Mouse (Mus musculus) retina, postnatal 7 days (tissue): ENCODE measurements at regions not wholly inside any gene's neighbourhood (a gene's known extent, or its start where the extent isn't known, plus 50 kb on each side); places are given as distances from the start of the nearest gene placed in this dataset.

Experiments
- DNase-seq: peaks from one replicate; pipeline ENCODE4 v3.0.0-alpha.2; 2012; ENCODE audit warnings: low read depth, low spot score

DNA sequence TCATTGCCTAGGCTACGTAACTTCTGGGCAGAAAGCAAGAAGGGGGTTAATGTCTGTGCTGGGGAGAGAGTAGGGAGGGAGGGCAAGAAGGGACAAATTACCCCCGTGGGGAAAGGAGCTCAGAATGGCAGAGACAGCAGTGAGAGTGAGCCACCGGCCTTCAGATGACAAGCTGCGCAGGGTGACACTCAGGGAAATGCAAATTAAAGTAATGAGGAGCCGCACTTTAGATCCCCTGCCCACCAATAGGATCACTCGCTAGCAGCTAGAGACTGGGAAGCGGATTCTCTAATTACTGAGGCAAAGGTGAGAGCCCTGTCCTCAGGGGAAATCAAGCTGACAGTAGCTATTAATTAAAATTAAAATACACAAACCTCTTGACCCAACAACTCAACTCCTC, 202.5 kb downstream of the Arhgef10l start:
- no peak for DNase-seq

DNA sequence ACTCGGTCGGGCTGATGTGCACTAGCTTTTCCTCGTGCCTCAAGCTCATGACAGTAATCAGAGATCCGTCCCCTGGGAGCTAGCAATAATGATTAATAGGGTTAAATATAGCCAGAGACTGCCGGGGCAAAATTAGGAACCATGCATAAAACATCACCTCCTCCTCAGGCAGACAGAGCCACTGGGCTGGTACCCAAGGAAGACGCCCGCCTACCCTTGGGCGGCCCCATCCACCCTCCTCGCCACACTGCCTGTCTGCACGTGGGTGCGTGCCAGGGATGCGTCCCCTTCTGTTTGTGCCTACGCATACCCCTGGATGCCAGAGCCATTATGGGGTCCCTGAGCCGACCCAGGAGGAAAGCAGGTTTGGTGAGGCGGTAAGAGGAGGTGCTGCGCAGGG, 204.5 kb downstream of the Arhgef10l start:
- DNase-seq = no peak

DNA sequence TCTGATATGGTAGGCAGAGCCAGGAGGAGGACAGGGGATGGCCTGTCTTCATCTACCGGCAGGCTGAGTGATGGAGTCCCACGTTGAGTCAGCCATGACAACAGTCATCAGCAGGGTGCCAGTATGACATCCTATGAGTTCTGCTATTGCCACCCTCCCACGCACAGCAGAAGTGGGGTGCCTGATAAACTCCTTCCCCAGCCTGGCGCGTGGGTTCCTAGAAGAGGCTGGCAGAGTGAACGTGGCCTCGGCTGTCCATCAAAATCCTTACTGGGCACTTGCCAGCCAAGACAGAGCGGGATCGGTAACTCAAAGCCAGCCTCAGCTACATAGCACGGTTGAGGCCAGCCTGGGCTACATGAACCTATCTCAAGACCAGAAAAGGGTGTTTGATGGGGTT, 202.5 kb upstream of the Igsf21 start:
- no peak for DNase-seq

DNA sequence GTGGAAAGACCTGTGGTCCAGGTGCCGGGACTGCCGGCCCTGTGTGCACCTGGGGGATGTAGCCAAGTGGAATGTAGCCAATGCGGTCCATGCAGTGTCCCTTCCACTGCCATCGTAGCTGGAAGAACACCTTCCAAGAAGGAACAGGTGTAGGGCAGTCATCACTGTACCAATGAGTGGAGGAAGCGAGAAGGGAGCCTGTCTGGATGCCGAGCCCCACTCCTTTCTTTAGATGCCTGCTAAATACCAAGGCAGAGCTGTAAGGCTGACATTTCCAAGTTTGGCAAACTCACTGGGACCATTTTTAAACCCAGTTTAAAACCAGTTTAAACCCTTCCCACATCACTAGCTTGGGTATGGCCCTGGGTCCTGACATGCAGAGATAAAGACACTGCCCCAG, 199.9 kb upstream of the Igsf21 start:
- no peak for DNase-seq

DNA sequence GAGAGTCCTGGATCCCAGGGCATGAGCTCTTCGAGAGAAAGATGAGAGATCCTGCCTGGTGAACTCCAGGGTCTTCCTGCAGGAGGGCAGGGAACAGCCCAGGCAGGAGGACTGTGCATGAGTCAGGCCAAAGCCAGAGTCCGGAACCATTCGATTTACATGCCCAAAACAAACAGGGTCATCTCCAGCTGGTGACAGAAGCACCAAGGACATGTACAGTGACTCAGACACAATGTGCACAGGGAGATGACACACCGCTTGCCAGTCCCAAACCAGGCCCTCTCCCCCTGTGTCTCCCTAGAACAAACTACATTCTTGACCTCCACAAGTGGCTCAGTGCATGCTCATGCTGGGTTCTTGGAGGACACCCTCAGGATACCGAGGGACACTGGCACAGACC, 199.3 kb upstream of the Igsf21 start:
- no peak for DNase-seq

DNA sequence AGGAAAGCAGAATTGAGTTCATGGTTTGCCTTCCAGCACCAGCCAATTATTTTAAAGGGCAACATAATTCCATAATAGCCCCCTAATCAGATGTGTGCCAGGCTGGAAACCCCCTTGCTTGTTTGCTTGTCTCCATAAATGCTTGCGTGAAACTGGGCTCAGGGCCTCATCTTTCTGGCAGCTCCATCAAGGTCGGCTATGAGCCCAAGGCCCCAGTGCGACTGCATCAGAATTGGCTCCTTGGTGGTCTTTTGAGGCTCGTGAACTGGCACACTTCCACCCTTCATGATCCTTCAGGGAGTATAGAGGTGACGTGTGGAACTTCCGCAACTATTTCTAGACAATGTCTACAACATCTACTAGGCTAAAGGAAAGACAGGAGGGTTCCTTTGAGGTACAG, 196.6 kb upstream of the Igsf21 start:
- no peak for DNase-seq

DNA sequence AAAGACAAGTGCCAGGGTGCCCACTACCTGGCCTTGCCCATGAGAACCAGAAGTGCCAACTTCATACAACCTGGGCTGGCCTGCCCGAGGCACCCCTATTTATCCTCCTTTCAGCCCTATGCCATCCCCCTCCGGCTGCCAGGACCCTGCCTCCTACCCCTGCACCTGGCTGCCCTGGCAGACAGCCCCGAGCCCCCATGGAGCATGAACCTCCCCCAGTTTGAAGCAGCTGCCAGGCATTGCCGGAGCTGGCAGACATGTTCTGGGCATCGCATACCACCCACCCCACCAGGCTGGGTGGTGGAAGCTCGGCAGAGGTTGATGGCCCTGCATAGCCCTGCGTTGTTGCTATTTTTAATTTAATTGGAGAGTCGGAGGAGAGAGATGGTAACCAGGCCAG, 195.2 kb upstream of the Igsf21 start:
- DNase-seq = no peak

DNA sequence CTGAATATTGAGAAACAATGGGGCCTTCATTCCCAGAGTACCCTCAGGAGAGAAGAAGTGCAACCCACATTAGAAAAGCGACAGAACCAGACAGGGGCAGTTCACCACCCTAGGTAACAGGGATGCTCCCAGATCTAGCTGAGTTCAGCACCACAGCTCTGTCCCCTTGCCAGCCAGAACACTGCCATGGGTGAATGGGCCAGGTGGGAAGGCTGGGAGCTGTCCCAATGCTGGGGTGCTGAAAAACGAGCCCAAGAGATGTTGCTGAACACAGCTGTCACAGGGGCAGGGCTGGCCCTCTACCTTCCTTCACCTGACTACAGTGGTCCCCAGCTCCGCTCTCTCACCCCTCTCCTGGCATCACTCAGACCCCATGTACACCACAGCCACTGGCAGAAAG, 193.3 kb upstream of the Igsf21 start:
- no peak for DNase-seq

DNA sequence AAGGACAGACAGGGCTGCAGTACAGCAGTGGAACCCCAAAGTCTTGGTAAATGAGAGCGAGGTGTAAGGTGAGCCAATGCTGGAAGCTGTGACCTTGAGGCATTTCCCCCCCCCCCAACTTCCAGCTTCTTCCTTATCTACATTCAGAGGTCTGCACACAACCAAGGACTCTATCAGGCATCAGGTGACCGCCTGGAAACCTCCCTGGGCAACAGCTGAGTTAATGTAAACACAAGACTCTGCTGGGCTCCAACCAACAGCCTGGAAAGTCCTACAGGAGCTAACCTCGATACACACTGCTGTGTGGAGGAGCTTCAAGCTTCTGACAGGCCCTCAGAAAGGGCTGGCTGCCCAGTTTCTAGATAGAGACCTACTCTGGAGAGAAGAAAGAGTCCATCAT, 189.4 kb upstream of the Igsf21 start:
- DNase-seq = no peak

DNA sequence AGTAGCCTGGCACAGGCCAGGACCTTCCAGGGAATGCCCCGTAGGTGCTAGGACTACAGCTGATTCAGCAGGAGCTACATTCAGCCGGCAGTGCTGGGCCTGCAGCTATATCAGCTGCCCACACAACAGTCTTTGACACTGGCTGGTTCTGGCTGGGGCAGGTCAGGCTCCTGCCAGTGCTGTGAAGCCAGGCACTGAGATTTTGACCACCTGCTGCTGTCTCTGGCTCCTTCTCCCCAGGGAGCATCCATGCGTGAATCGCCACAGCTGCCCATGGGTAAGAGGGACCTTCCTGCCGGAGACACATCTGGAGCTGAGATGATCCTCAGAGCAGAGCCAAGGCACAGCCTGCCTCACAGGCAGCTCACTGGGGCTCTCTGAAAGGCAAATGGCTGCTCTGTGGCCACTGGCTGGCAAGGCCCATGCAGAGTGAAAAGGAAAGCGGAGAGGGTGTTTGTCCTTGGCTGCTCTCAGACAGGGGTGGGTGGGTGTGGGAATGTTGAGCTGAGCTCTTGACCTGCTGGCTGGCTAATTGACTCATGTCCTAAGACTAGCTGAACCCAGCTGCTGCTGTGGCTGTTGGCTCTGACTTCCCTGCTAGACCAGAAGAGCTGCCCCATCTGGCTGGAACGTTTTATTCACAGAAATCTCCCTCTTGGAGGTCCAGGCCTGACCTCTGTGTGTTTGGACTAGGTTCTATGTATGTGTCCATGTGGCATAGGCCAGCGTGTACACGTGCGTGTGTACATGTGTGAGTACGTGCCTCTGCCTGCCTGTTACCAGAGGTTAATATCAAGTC, 187.4 kb upstream of the Igsf21 start:
- no peak for DNase-seq

DNA sequence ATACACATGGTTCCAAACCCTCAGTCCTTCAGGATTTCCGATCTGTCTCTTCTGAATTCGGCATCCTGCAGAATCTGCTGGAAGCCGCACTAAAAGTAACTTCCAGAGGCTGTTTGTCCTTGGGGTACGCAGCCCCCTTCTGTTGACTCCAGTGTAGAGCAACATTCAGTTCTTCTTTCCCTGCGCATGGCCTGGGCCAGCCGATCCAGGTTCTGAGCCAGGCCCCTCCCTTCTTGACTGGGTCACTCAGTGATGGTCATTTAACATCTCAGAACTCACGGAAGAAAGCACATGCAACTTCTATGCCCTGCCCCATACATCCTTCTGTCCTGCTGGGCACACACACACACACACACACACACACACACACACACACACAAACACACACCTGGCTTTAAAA, 185.5 kb upstream of the Igsf21 start:
- no peak for DNase-seq

DNA sequence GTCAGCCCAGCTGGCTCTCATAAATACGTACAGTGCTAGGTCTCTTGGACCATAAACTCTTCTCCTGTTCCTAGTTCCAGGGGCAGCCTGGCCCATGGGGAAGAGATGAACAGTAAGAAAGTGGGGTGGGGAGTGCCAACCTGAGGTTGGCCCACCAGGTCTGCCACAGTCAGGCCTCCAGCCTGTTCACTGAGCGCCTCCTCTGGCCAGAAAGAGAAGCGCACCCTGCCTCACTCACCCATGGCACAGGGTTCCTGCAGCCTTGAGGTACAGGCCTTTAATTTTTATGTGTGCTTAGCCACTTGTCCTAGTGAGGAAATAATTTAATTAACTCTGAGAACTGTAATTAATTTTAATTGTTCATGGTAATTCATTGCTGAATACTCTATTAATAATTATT, 180.5 kb upstream of the Igsf21 start:
- DNase-seq = no peak

DNA sequence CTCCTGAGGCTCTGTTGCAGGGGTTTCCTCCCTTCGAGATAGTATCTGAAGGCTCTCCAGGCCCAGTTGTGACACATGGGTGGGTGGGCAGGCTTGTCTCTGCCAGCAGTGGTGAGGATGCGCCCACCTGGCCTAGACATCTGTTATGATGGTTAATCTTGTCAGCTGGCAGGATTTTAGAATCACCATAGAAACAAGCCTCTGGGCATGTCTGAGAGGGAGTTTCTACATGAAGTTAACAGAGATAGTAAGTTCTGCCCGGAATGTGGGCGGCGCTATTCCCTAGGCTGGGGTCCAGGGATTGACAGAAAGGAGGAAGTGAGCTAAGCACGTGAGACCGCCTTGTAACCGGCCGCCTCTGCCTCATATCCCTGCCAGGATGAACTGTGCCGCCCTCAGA, 177.2 kb upstream of the Igsf21 start:
- no peak for DNase-seq

DNA sequence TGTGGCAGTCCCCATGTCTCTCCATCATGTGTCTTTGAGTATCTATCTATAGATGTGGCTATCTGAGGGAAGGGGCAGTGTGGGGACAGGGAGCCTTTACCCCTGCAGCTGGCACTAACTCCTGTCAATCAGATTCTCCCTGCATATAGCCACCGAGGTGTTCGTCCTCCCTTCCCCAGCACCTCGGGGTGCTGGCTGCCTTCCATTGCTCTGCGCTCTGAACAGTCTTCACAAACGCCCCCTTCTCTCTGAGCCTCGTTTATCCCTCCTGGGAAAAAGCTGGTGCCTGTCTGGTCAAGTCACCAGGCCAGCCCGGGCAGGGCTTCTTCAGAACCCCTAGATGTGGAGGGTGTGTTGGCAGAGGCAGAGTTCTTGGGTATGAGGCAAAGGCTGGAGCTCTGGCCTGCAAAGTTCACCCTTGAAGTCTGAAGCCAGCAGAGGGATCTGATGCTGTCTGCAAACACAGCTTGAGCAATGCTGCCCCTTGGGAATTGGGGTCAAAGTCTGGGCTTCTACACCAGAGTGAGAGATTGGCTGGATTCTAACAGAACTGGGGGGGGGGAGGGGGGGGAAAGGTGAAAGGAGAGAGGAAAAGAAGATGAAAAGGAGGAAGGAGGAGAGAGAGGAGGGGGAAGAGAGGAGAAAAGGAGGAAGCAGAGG, 175.5 kb upstream of the Igsf21 start:
- DNase-seq = no peak

DNA sequence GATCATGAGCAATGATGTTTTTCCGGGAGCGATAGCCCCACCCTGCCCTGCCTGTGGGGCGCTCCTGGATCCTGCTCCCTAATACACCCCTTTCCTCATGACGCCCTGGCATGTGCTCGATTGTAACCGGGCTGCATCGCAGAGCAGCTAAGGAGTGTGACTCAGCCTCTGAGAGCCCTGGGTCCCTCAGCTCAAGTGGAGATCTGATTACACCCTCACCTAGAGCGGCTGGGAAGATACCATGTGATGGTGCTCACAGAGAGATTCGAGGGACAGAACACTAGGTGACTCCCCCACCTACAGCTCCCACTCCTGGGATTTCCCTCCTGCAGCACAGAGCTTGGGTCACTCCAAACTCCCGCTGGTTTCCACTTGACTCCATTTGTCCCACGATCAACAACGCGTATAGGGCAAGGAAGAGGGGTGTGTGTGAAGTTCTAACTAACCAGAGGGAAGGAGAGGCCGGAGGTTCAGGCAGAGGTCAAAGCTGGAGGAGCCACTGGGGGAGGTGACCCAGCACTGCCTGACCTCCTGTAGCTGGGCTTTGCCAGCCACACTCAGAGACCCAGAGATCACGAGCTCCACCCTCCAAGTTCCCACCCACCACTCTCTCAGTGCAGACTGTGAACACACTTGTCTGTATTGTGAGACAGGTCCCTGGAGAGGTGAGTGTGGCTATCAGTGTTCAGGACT, 173.3 kb upstream of the Igsf21 start:
- DNase-seq = no peak

DNA sequence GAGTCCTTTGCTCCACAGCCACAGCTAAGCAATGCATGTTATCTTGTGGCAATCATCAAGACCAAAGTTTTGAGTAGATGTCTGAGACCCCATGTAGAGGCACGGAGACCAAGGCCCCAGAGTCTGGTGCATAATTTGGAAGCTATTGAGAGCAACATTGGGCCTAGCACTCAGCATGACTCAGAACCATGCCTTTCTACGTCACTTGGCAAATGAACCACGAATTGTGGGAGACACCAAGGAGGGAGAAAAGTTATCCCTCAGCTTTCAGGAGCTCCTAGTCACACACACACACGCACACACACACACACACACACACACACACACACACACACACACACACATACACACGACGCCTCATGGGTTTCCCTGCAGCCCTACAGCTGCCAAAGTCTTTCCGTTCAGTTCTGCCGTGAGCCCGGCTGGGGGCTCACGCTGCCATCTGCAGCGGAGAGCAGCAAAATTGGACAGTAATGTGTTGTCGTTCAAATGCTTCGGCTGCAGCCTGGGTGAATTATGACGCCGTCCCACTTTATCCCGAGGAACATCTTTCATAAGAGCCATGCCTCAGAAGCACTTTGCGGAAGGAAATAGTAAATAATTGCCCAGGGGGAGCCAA, 165.8 kb upstream of the Igsf21 start:
- DNase-seq = no peak

DNA sequence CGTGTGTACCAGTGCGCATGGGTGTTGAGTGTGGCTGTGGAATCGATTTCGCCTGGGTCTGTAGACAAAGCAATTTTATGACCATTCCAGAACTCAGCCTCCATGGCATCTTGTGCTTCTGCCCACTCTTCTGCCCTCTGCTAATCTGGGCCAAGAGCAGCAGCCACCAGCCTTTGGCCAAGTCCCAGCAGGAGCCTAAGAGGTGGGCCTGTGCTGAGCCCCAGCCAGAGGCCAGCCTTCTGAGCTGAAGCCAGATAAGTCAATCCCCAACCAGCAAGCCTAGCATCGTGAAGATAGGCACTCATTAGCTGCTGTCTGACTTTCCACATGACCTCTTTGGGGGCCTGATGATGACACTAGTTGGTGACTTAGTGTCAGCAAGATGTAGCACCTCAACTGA, 161.9 kb upstream of the Igsf21 start:
- no peak for DNase-seq

DNA sequence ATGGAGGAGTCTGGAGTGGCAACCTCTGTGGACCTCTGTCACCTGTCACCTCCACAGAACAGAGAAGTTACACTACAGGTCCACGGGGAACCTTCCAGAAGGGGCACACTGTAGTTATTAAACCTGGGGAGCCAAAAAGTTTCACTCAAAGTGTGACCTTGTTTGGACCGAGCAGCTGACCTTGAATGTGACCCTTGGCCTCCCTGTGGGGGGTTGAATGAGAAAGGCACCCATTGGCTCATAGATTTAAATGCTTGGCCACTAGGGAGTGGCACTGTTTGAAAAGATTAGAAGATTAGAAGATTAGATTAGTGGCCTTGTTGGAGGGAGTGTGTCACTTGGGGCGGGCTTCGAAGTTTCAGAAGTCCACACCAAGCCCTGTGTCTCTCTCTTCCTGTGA, 160.3 kb upstream of the Igsf21 start:
- no peak for DNase-seq

DNA sequence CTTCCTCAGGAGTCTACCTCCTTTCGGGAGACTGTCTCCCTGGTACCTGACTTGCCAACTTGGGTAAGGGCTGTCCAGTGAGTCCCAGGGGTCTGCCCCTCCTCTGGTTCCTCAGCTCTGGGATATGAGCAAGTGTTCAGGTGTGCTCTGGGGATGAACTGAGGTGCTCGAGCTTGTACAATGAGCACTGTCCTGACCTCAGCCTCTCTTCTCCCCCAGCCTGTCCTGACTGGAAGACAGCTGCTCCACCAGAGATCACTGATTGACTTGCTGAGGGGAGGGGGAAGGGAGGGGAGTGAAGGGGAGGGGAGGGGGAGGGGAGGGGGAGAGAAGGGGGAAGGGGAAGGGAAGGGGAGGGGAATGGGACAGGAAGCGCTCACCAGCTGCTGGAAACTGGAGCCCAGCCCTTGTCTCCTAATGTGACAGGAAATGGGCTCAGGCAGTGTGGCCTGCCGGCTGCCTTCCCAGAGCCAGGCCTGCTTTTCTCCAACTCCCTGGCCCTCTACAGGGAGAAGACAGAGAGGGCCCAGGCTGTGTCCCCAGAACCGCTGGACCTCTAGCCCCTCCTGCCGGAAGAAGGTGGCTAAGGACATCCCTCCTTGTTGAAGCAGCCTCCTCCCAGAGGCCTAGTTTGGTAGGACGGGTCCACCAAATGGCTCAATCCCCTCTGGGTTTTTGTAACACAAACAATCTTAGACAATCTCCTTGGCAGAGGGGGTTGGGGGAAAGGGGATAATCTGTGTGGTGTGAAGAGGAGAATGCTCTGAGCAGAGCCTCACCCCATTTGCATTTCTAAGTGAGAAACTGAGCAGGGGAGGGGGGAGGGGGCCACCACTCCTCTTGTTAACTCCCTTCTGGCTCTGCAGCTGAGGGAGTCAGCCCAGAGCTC, 159.7 kb upstream of the Igsf21 start:
- peak; percentile 35 for DNase-seq

DNA sequence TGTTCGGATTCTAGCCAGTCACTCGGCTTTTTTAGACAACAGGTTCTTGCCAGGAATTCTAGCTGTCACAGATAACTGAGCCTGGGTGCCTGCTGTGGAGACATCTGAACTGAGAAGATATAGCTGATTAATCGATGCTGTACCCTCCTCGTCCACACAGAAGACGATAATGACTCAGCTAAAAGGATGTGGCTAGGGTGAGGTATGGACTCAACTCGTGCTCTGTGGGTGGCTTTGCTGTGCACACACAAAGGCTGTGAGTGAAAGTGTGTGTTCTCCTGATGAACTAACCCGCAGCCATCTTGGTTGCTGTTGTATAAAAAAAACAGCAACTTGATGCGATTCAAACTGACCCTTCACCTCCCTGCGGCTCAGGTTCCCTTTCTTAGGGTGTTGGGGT, 158.8 kb upstream of the Igsf21 start:
- DNase-seq = no peak

DNA sequence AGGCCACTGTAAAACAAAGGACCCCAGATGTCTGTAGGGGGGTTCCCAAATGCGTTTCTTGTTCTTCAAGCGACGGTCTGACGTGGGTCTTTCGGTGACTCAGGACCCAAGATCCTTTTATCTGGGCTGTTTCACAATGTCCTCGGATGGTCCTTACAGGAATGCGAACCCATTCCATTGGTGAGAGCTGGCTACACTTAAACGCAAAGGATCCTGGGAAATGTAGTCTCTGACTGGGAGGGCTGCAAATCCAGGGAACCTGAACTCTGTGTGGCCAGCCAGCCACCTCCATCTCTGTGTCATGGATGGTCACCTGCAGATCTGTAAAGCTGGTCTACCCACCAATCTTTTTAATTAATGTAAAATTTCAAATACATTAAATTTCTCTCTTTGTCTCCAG, 156.5 kb upstream of the Igsf21 start:
- no peak for DNase-seq

DNA sequence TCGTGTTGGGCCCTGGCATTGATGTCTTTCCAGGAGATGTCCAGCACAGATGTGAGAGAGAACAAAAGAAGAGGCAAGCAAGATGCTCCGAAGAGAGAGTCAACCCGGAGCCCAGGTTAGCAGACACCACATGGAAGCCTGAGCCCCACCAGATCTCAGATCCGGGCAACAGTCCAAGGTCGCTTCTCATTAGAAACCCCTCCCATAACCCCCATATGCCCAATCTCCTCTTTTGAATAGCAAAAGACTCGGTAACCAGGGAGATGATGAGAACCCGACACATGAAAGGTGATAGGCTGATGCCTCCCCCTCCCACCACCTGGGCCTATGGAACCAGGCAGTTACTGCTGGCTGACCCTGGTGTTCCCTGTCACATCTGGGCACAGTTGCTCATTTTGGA, 155.7 kb upstream of the Igsf21 start:
- no peak for DNase-seq
